Mouse (Mus musculus): ENCODE measurements around the gene Gpc6. TPM values are rescaled to one million over a fixed set of nuclear protein-coding genes. Genes with fewer than 3 reads are reported as not detected.

Gene Gpc6
- polyA plus RNA-seq, 2 experiments, result 26.1 to 39.5 TPM

DNA sequence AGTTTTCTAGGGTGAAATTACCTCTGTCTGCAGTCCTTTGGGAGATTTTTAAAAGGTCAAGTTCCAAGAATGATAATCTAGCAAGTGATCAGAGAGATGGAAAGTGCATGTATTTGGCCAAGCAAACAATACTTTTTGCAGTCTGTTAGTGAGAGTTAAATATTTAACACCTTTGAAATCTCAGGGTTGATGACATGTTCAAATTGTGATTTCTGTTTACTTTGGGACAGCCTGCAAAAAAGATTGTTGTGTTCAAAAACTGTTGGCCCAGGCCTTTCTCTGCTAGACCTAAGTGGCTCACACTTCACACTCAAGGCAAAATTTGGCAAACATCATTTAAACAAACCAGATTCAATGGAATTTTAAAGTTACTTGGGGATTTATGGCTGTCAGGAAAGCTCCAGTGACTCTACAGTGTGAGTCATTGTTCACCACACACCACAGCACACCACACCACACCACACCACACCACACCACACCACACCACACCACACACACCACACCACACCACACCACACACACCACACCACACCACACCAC lies 460.7 kb downstream of the Gpc6 start:
- TF ChIP-seq POLR2A (IDR thresholded peaks at IDR 0.05; ENCODE audit: borderline replicate concordance, extremely low read depth, insufficient read depth, insufficient read length), result no peak
- H3K27me3 ChIP-seq (ENCODE audit: control insufficient read depth, insufficient read depth, low read length), result no peaks in the 10 kb centered on the region
- H3K27ac ChIP-seq (replicated peaks; ENCODE audit: low read depth, low read length), result no peak overlapping the region
- H3K36me3 ChIP-seq (ENCODE audit: control insufficient read depth, insufficient read depth, low read length), result no peaks in the 10 kb centered on the region
- no peak overlapping the region for H3K9ac ChIP-seq (ENCODE audit: low read depth, low read length, severe bottlenecking)
- no peaks in the 10 kb centered on the region for H3K9me3 ChIP-seq (ENCODE audit: control insufficient read depth, low read length)
- no peak overlapping the region for H3K4me3 ChIP-seq (replicated peaks; ENCODE audit: low read length)
- peaks cover 2% of the 10 kb centered on the region; the same call in 1 of the 2 replicates for H3K4me1 ChIP-seq (ENCODE audit: control insufficient read depth, insufficient read depth, low read length)
- DNase-seq (ENCODE audit: low spot score) (no peak), ATAC-seq (ENCODE audit: low FRiP score, low read depth) (no peak)
- H3K4me2 ChIP-seq (replicated peaks; ENCODE audit: low read depth, low read length, severe bottlenecking), result no peak overlapping the region

DNA sequence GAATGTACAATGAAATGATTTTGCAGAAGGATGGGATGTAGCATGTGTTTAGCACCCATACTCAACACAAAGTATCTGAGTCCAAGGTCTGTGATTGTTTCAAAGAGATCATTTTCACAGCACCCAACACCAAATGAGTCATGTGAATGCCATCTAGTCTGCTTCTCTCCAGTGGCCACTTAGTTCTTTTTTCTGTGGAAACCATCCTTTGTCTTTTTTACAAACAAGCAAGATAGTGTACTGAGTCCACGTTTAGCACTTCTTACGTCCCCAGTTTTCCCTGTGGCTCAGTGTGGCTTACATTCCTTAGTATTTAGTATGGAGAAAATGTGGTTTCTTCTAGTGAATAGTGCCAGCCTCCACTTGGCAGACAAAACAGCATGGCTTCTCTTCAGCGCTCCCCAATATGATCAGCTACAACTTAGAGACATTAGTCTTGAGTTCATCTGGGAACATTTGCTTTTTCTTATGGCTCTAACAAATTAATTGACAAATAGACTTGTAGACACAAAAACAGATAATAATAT lies 465.7 kb downstream of the Gpc6 start:
- Histone ChIP-seq H3K9ac (ENCODE audit: low read depth, low read length, severe bottlenecking) (no peak overlapping the region), H3K27me3 (ENCODE audit: control insufficient read depth, insufficient read depth, low read length) (no peaks in the 10 kb centered on the region), H3K9me3 (ENCODE audit: control insufficient read depth, low read length) (no peaks in the 10 kb centered on the region), H3K4me1 (ENCODE audit: control insufficient read depth, insufficient read depth, low read length) (no peaks in the 10 kb centered on the region), H3K4me3 (replicated peaks; ENCODE audit: low read length) (no peak overlapping the region), H3K27ac (replicated peaks; ENCODE audit: low read depth, low read length) (no peak overlapping the region), H3K36me3 (ENCODE audit: control insufficient read depth, insufficient read depth, low read length) (no peaks in the 10 kb centered on the region), H3K4me2 (replicated peaks; ENCODE audit: low read depth, low read length, severe bottlenecking) (no peak overlapping the region)
- no peak for ATAC-seq (ENCODE audit: low FRiP score, low read depth)
- no peak for DNase-seq (ENCODE audit: low spot score)
- no peak for TF ChIP-seq POLR2A (IDR thresholded peaks at IDR 0.05; ENCODE audit: borderline replicate concordance, extremely low read depth, insufficient read depth, insufficient read length)
- WGBS, result 93% methylated on average over 3 of the region's 3 CpGs

DNA sequence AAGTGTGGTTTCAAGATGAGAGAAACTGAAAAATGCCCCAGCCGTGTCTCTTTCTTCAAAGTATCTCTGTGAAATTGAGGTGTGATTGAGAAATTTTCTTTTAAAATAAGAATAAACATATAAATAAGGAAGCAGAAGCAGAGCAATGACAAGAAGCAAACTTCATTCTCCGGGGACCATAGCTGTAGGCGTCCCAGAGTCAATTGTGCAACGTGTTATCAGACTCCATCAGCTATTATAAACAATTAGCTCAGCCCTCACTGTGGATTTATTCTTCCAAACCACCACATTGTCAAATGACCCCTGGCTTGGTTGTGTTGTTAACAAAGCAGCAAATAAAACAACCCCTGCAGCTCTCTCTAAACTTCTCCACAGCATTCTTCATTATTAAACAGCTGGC lies 466.3 kb downstream of the Gpc6 start:
- H3K9ac ChIP-seq (ENCODE audit: low read depth, low read length, severe bottlenecking), result no peak overlapping the region
- no peak for ATAC-seq (ENCODE audit: low FRiP score, low read depth)
- no peak overlapping the region for H3K4me2 ChIP-seq (replicated peaks; ENCODE audit: low read depth, low read length, severe bottlenecking)
- WGBS, result 54% methylated on average over 4 of the region's 4 CpGs
- no peaks in the 10 kb centered on the region for H3K36me3 ChIP-seq (ENCODE audit: control insufficient read depth, insufficient read depth, low read length)
- TF ChIP-seq POLR2A (IDR thresholded peaks at IDR 0.05; ENCODE audit: borderline replicate concordance, extremely low read depth, insufficient read depth, insufficient read length), result no peak
- DNase-seq (ENCODE audit: low spot score), result no peak
- no peaks in the 10 kb centered on the region for H3K27me3 ChIP-seq (ENCODE audit: control insufficient read depth, insufficient read depth, low read length)
- H3K9me3 ChIP-seq (ENCODE audit: control insufficient read depth, low read length), result no peaks in the 10 kb centered on the region
- H3K4me1 ChIP-seq (ENCODE audit: control insufficient read depth, insufficient read depth, low read length), result no peaks in the 10 kb centered on the region
- no peak overlapping the region for H3K27ac ChIP-seq (replicated peaks; ENCODE audit: low read depth, low read length)
- no peak overlapping the region for H3K4me3 ChIP-seq (replicated peaks; ENCODE audit: low read length)

DNA sequence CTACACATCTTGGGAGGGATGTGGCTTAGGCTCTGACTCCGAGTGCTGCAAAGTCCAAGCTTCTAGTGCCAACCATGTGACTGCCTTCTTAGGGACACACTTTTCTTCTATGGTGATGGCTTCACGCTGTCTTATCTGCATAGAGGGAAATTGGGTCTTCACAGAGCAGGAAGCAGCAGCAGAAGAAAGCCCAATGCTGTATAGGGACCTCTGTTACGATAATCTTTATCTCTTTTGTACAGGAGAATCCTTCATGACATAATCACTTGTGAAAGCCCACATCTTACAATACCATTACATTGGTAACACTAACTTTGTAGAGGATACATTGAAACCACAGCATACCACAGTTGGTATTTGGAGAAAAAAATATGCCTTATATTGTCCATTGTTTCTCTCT lies 472.1 kb downstream of the Gpc6 start:
- no peak for ATAC-seq (ENCODE audit: low FRiP score, low read depth)
- H3K27ac ChIP-seq (replicated peaks; ENCODE audit: low read depth, low read length), result no peak overlapping the region
- TF ChIP-seq POLR2A (IDR thresholded peaks at IDR 0.05; ENCODE audit: borderline replicate concordance, extremely low read depth, insufficient read depth, insufficient read length), result no peak
- no peaks in the 10 kb centered on the region for H3K36me3 ChIP-seq (ENCODE audit: control insufficient read depth, insufficient read depth, low read length)
- no peak for DNase-seq (ENCODE audit: low spot score)
- no peak overlapping the region for H3K9ac ChIP-seq (ENCODE audit: low read depth, low read length, severe bottlenecking)
- WGBS, result 91% methylated on average over 3 of the region's 3 CpGs
- H3K27me3 ChIP-seq (ENCODE audit: control insufficient read depth, insufficient read depth, low read length), result no peaks in the 10 kb centered on the region
- H3K9me3 ChIP-seq (ENCODE audit: control insufficient read depth, low read length), result no peaks in the 10 kb centered on the region
- H3K4me3 ChIP-seq (replicated peaks; ENCODE audit: low read length), result no peak overlapping the region
- H3K4me1 ChIP-seq (ENCODE audit: control insufficient read depth, insufficient read depth, low read length), result no peaks in the 10 kb centered on the region
- no peak overlapping the region for H3K4me2 ChIP-seq (replicated peaks; ENCODE audit: low read depth, low read length, severe bottlenecking)

DNA sequence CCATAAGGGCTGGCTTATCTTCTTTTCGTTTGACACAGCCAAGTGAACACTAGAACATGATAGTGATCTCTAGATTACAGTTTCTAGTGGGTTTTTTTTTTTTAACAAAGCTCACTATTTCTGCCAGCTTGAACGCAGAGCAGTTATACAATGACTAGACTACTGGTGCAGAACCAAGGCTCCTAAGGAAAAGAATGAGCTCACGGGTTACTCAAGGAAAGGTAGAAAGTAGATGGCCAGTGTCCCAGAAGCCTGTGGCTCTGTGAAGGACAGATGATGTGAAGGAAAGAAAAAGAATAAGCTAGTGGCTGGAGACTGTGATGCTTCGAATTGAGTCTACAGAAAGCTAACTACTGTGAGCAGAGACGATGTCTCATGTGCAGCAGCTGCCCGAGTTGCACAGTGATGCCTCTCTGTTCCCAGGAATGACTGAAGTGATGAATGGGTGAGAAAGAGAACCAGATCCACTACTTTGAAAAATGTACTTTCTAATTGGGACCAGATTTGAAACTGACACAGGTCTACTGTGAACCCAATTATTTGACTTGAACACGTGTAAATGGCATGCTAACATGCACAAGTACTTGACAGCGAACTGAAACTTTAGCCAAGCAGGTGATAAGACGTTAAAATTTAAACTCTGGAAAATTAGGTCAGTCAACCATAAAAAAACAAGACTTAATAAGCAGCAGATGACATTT lies 482.9 kb downstream of the Gpc6 start:
- ATAC-seq (ENCODE audit: low FRiP score, low read depth), result no peak
- no peaks in the 10 kb centered on the region for H3K36me3 ChIP-seq (ENCODE audit: control insufficient read depth, insufficient read depth, low read length)
- H3K9ac ChIP-seq (ENCODE audit: low read depth, low read length, severe bottlenecking), result no peak overlapping the region
- H3K4me3 ChIP-seq (replicated peaks; ENCODE audit: low read length), result no peak overlapping the region
- no peak for TF ChIP-seq POLR2A (IDR thresholded peaks at IDR 0.05; ENCODE audit: borderline replicate concordance, extremely low read depth, insufficient read depth, insufficient read length)
- H3K9me3 ChIP-seq (ENCODE audit: control insufficient read depth, low read length), result no peaks in the 10 kb centered on the region
- H3K4me2 ChIP-seq (replicated peaks; ENCODE audit: low read depth, low read length, severe bottlenecking), result no peak overlapping the region
- H3K4me1 ChIP-seq (ENCODE audit: control insufficient read depth, insufficient read depth, low read length), result 0 out of 2 replicates have a peak, but pooled peaks cover 4% of the 10 kb centered on the region
- DNase-seq (ENCODE audit: low spot score), result no peak
- no peaks in the 10 kb centered on the region for H3K27me3 ChIP-seq (ENCODE audit: control insufficient read depth, insufficient read depth, low read length)
- 45% methylated on average over 9 of the region's 9 CpGs for WGBS
- no peak overlapping the region for H3K27ac ChIP-seq (replicated peaks; ENCODE audit: low read depth, low read length)

Measured in limb, embryonic 14.5 days (tissue).